ENCODE assay signal across 13 mouse cellular contexts in genomic region chr7:139063406-139063805, GRCm38 (mm10). TPM values are rescaled to one million over a fixed set of nuclear protein-coding genes. Genes with fewer than 3 reads are reported as not detected.
DNase-seq lines count a peak whose midpoint lies in the region; ATAC-seq and TF ChIP-seq lines count a peak whose summit lies in the region.
"Had no signal": no experiment of that assay in that cellular context is flagged by ENCODE, and none has a peak within 500 bp of the region (broad histone marks: within the 10 kb centered on the region; RNA-seq: fewer than 3 reads in every experiment).

No protein-coding gene starts in this region.

- WGBS in forebrain, postnatal 0 days, result 58% methylated on average over 4 of the region's 4 CpGs
- 44% methylated on average over 4 of the region's 4 CpGs for WGBS in forebrain, embryonic 14.5 days
- 31% methylated on average over 4 of the region's 4 CpGs for WGBS in liver, embryonic 14.5 days (ENCODE audit: insufficient replicate concordance)
- 45% methylated on average over 4 of the region's 4 CpGs for WGBS in liver, embryonic 11.5 days

- H3K27ac ChIP-seq in forebrain, postnatal 0 days (ENCODE audit: low read depth, low read length), result no peak overlapping the region
- no peak overlapping the region for H3K27ac ChIP-seq in forebrain, embryonic 14.5 days (ENCODE audit: low read depth, low read length)
- no peak overlapping the region for H3K27ac ChIP-seq in liver, embryonic 14.5 days
- no peak overlapping the region for H3K27ac ChIP-seq in liver, embryonic 11.5 days (ENCODE audit: low read depth, low read length)
- H3K27ac ChIP-seq in MEL (ENCODE audit: control insufficient read depth, low read depth, low read length), result no peak overlapping the region
- H3K27ac ChIP-seq: limb, embryonic 15.5 days had no signal

- H3K4me3 ChIP-seq in forebrain, postnatal 0 days (ENCODE audit: low read depth, low read length), result no peak overlapping the region
- H3K4me3 ChIP-seq in forebrain, embryonic 14.5 days (ENCODE audit: low read depth, low read length), result no peak overlapping the region
- H3K4me3 ChIP-seq in liver, embryonic 14.5 days (ENCODE audit: insufficient read depth in 1 of 2, low read depth in 2 of 2, low read length in 2 of 2), result no peak overlapping the region
- no peak overlapping the region for H3K4me3 ChIP-seq in liver, embryonic 11.5 days (ENCODE audit: low read depth, low read length)
- H3K4me3 ChIP-seq in MEL (ENCODE audit: control insufficient read depth in 1 of 2, insufficient read depth in 1 of 2, low read depth in 2 of 2, low read length in 2 of 2), result no peak overlapping the region
- H3K4me3 ChIP-seq: limb, embryonic 15.5 days had no signal

- no peaks in the 10 kb centered on the region for H3K9me3 ChIP-seq in forebrain, postnatal 0 days (ENCODE audit: low read length)
- no peaks in the 10 kb centered on the region for H3K9me3 ChIP-seq in forebrain, embryonic 14.5 days (replicated peaks; ENCODE audit: control insufficient read depth, low read length)
- no peaks in the 10 kb centered on the region for H3K9me3 ChIP-seq in liver, embryonic 14.5 days (ENCODE audit: control insufficient read depth, low read length)
- H3K9me3 ChIP-seq in liver, embryonic 11.5 days (ENCODE audit: control insufficient read depth, low read length), result no peaks in the 10 kb centered on the region
- no peaks in the 10 kb centered on the region for H3K9me3 ChIP-seq in MEL (replicated peaks; ENCODE audit: insufficient read depth, low read length)
- H3K9me3 ChIP-seq: limb, embryonic 15.5 days had no signal

- no peaks in the 10 kb centered on the region for H3K79me2 ChIP-seq in MEL (ENCODE audit: control insufficient read depth, insufficient read depth, low read length, poor library complexity)

- H3K9ac ChIP-seq in forebrain, postnatal 0 days, result no peak overlapping the region
- no peak overlapping the region for H3K9ac ChIP-seq in forebrain, embryonic 14.5 days (ENCODE audit: low read length)
- H3K9ac ChIP-seq in liver, embryonic 14.5 days (replicated peaks), result no peak overlapping the region
- no peak overlapping the region for H3K9ac ChIP-seq in liver, embryonic 11.5 days (ENCODE audit: low read depth, low read length)
- no peak overlapping the region for H3K9ac ChIP-seq in MEL (ENCODE audit: control insufficient read depth, low read depth, low read length, poor library complexity, severe bottlenecking)
- H3K9ac ChIP-seq: limb, embryonic 15.5 days had no signal

- TF ChIP-seq CTCF in forebrain, postnatal 0 days (IDR thresholded peaks at IDR 0.05; ENCODE audit: low read depth), result peak; percentile 54
- TF ChIP-seq CTCF in liver, embryonic 14.5 days (IDR thresholded peaks at IDR 0.05; ENCODE audit: low read depth), result peak; percentile 54
- TF ChIP-seq CTCF in MEL (IDR thresholded peaks at IDR 0.05 in 2 of 3, conservative IDR thresholded peaks at IDR 0.05 in 1 of 3; ENCODE audit: control insufficient read depth in 1 of 3, insufficient read depth in 1 of 3, low read depth in 2 of 3, low read length in 3 of 3, poor library complexity in 1 of 3, severe bottlenecking in 1 of 3), result peak in 2 of 3 experiments; percentile 16 to 32; a peak in 2 of 6 replicates

- peak; percentile 9 for TF ChIP-seq RAD21 in MEL (IDR thresholded peaks at IDR 0.05; ENCODE audit: low read depth, low read length)

- no peak for DNase-seq in forebrain, postnatal 0 days
- DNase-seq in forebrain, embryonic 14.5 days (ENCODE audit: low spot score), result no peak
- no peak for DNase-seq in liver, embryonic 14.5 days (ENCODE audit: low read depth in 3 of 3, low spot score in 3 of 3)
- no peak for DNase-seq in liver, embryonic 11.5 days (ENCODE audit: low spot score)
- peak; percentile 2 for DNase-seq in MEL (ENCODE audit: low read depth, low spot score)
- no peak for DNase-seq in right cerebral cortex, postnatal 36 days (ENCODE audit: low spot score in 2 of 2)
- DNase-seq in Muller cell, postnatal 12 days (ENCODE audit: inconsistent ontology term), result no peak
- DNase-seq: kidney, adult 18-20 months; right cerebral cortex, postnatal 14 days; thymus, postnatal 36 days had no signal

- TF ChIP-seq POLR2A in MEL (IDR thresholded peaks at IDR 0.05; ENCODE audit: control insufficient read depth in 1 of 2, insufficient read depth in 1 of 2, low read depth in 1 of 2, low read length in 2 of 2, poor library complexity in 1 of 2), result no peak

- peaks cover 8% of the 10 kb centered on the region; the same call in 1 of the 2 replicates for H3K36me3 ChIP-seq in forebrain, postnatal 0 days (ENCODE audit: insufficient read depth)
- H3K36me3 ChIP-seq in forebrain, embryonic 14.5 days (ENCODE audit: control insufficient read depth, insufficient read depth, low read length), result no peaks in the 10 kb centered on the region
- H3K36me3 ChIP-seq in liver, embryonic 14.5 days (replicated peaks; ENCODE audit: control insufficient read depth, insufficient read depth, low read depth), result no peaks in the 10 kb centered on the region
- no peaks in the 10 kb centered on the region for H3K36me3 ChIP-seq in liver, embryonic 11.5 days (ENCODE audit: control insufficient read depth, insufficient read depth, low read length)
- no peaks in the 10 kb centered on the region for H3K36me3 ChIP-seq in MEL (ENCODE audit: control insufficient read depth in 1 of 2, insufficient read depth in 2 of 2, low read length in 2 of 2)
- H3K36me3 ChIP-seq: limb, embryonic 15.5 days had no signal

- peaks cover 3% of the 10 kb centered on the region; the same call in 1 of the 2 replicates for H3K27me3 ChIP-seq in forebrain, postnatal 0 days (ENCODE audit: insufficient read depth, low read length)
- H3K27me3 ChIP-seq in forebrain, embryonic 14.5 days (replicated peaks; ENCODE audit: control insufficient read depth, insufficient read depth, low read length), result no peaks in the 10 kb centered on the region
- H3K27me3 ChIP-seq in liver, embryonic 14.5 days (ENCODE audit: control insufficient read depth, insufficient read depth, low read length), result no peaks in the 10 kb centered on the region
- H3K27me3 ChIP-seq in liver, embryonic 11.5 days (replicated peaks; ENCODE audit: control insufficient read depth, insufficient read depth, low read length), result no peaks in the 10 kb centered on the region
- H3K27me3 ChIP-seq in MEL (ENCODE audit: control insufficient read depth in 1 of 2, insufficient read depth in 2 of 2, low read length in 2 of 2), result no peaks in the 10 kb centered on the region

- no peaks in the 10 kb centered on the region for H3K4me1 ChIP-seq in forebrain, postnatal 0 days (ENCODE audit: insufficient read depth)
- H3K4me1 ChIP-seq in forebrain, embryonic 14.5 days (ENCODE audit: control insufficient read depth, insufficient read depth, low read length), result no peaks in the 10 kb centered on the region
- no peaks in the 10 kb centered on the region for H3K4me1 ChIP-seq in liver, embryonic 14.5 days (replicated peaks; ENCODE audit: control insufficient read depth in 2 of 2, insufficient read depth in 2 of 2, low read length in 1 of 2)
- no peaks in the 10 kb centered on the region for H3K4me1 ChIP-seq in liver, embryonic 11.5 days (replicated peaks; ENCODE audit: control insufficient read depth, insufficient read depth, low read length)
- H3K4me1 ChIP-seq in MEL (ENCODE audit: control insufficient read depth in 1 of 2, insufficient read depth in 2 of 2, low read length in 2 of 2), result no peaks in the 10 kb centered on the region
- H3K4me1 ChIP-seq: limb, embryonic 15.5 days had no signal

- ATAC-seq in forebrain, postnatal 0 days, result no peak
- ATAC-seq in forebrain, embryonic 14.5 days, result no peak
- no peak for ATAC-seq in liver, embryonic 14.5 days (ENCODE audit: insufficient read depth)
- ATAC-seq in liver, embryonic 11.5 days (replicated peaks; ENCODE audit: low FRiP score), result no peak
- ATAC-seq in granulocyte monocyte progenitor cell, adult 5-6 weeks (replicated peaks; ENCODE audit: poor library complexity, severe bottlenecking), result peak; percentile 58

- no peak for TF ChIP-seq EP300 in liver, embryonic 14.5 days (IDR thresholded peaks at IDR 0.05; ENCODE audit: low read depth)
- TF ChIP-seq EP300 in MEL (IDR thresholded peaks at IDR 0.05; ENCODE audit: low read depth in 1 of 2, low read length in 2 of 2), result no peak

- H3K4me2 ChIP-seq in forebrain, postnatal 0 days (ENCODE audit: low read depth), result no peak overlapping the region
- H3K4me2 ChIP-seq in forebrain, embryonic 14.5 days (ENCODE audit: low read length), result no peak overlapping the region
- H3K4me2 ChIP-seq in liver, embryonic 14.5 days (ENCODE audit: low read depth), result no peak overlapping the region
- H3K4me2 ChIP-seq in liver, embryonic 11.5 days, result no peak overlapping the region
- H3K4me2 ChIP-seq: heart, embryonic 11.5 days; limb, embryonic 15.5 days had no signal

TF ChIP-seq in MEL, 35 proteins besides CTCF, POLR2A, EP300 and RAD21:
- TF ChIP-seq SMC3 (IDR thresholded peaks at IDR 0.05; ENCODE audit: low read depth, low read length) (no peak), MAFK (IDR thresholded peaks at IDR 0.05; ENCODE audit: borderline replicate concordance, low read depth, low read length) (no peak), RCOR1 (IDR thresholded peaks at IDR 0.05; ENCODE audit: low read depth, low read length) (no peak), GABPA (IDR thresholded peaks at IDR 0.05; ENCODE audit: low read depth, low read length) (no peak), TBP (IDR thresholded peaks at IDR 0.05; ENCODE audit: low read depth, low read length) (no peak), MYB (IDR thresholded peaks at IDR 0.05; ENCODE audit: low read depth, low read length) (no peak), ZC3H11A (IDR thresholded peaks at IDR 0.05; ENCODE audit: low read depth, low read length) (no peak), UBTF (IDR thresholded peaks at IDR 0.05; ENCODE audit: borderline replicate concordance, insufficient read depth, low read depth, low read length) (no peak), CHD1 (IDR thresholded peaks at IDR 0.05; ENCODE audit: low read depth, low read length) (no peak), CHD2 (IDR thresholded peaks at IDR 0.05; ENCODE audit: low read length) (no peak), KAT2A (conservative IDR thresholded peaks at IDR 0.05; ENCODE audit: low read depth, low read length) (no peak)

RNA-seq across cellular contexts. Expression of gene Dpysl4, which starts 22.4 kb away (rescaled TPM):
- total RNA-seq in forebrain, postnatal 0 days (2014; rRNA removed), result 121 and 125 TPM in 2 replicates
- polyA plus RNA-seq in forebrain, postnatal 0 days (2015; fragmentation: Nextera tagmentation; extraction: Ambion mirVana), result 112 and 142 TPM in 2 replicates
- polyA plus RNA-seq in forebrain, embryonic 14.5 days (2014; fragmentation: Nextera tagmentation; extraction: Ambion mirVana), result 123 and 141 TPM in 2 replicates
- polyA plus RNA-seq in liver, embryonic 14.5 days (2012; rRNA removed), result 0.10 and 0.18 TPM in 2 replicates
- polyA plus RNA-seq in liver, embryonic 14.5 days (2014; fragmentation: Nextera tagmentation; extraction: Ambion mirVana), result 0.08 and 0.15 TPM in 2 replicates
- 4.8 and 5.0 TPM in 2 replicates for polyA plus RNA-seq in liver, embryonic 11.5 days (2014; fragmentation: Nextera tagmentation; extraction: Ambion mirVana)
- total RNA-seq in MEL (2012; rRNA removed), result not detected in 2 replicates
- not detected for polyA plus RNA-seq in MEL (2012; ENCODE audit: insufficient read depth in 1 of 2, insufficient read length in 2 of 2, low read depth in 1 of 2, low replicate concordance in 2 of 2, missing spikeins in 1 of 2)
- total RNA-seq in granulocyte monocyte progenitor cell, adult 5-6 weeks (2014; fragmentation: Nextera tagmentation), result not detected in 2 replicates
- not detected in 2 replicates for total RNA-seq in granulocyte monocyte progenitor cell, adult 5-6 weeks (2017)

Comparison
In these comparisons a context has a peak if more than half of its experiments do, and no peak if none do; other contexts are left out.
1. RNA of gene Dpysl4, which starts 22.4 kb away (polyA plus RNA-seq): 112 to 142 TPM in forebrain, postnatal 0 days and 123 to 141 TPM in forebrain, embryonic 14.5 days; 4.8 to 5.0 TPM in liver, embryonic 11.5 days, 0.08 to 0.18 TPM in liver, embryonic 14.5 days and not detected in MEL; every median in the first group is over 10 times any median in the second.
2. Peak in every context shown above with its lines, with median percentiles within 50 percentile points of each other: CTCF ChIP-seq.